ENCODE assay signal across 21 mouse cellular contexts in genomic region chr4:133352797-133353196, GRCm38 (mm10). TPM values are rescaled to one million over a fixed set of nuclear protein-coding genes. Genes with fewer than 3 reads are reported as not detected.
DNase-seq lines count a peak whose midpoint lies in the region; ATAC-seq and TF ChIP-seq lines count a peak whose summit lies in the region.
"Had no signal": no experiment of that assay in that cellular context is flagged by ENCODE, and none has a peak within 500 bp of the region (broad histone marks: within the 10 kb centered on the region; RNA-seq: fewer than 3 reads in every experiment).

No protein-coding gene starts in this region.

- no peak overlapping the region for H3K4me2 ChIP-seq in liver, postnatal 0 days (ENCODE audit: low read depth, low read length)
- H3K4me2 ChIP-seq in liver, embryonic 13.5 days: peak overlapping the region; percentile 28; the same call in 1 of the 2 replicates
- H3K4me2 ChIP-seq in forebrain, embryonic 16.5 days (ENCODE audit: low read length): no peak overlapping the region
- H3K4me2 ChIP-seq: heart, embryonic 12.5 days; hindbrain, embryonic 12.5 days; kidney, embryonic 15.5 days had no signal

- H3K27me3 ChIP-seq in liver, postnatal 0 days (ENCODE audit: insufficient read depth, low read length): no peaks in the 10 kb centered on the region
- no peaks in the 10 kb centered on the region for H3K27me3 ChIP-seq in liver, embryonic 13.5 days
- no peaks in the 10 kb centered on the region for H3K27me3 ChIP-seq in kidney, adult 2 months (replicated peaks; ENCODE audit: control insufficient read depth, insufficient read depth, low read length)
- no peaks in the 10 kb centered on the region for H3K27me3 ChIP-seq in forebrain, embryonic 16.5 days (replicated peaks; ENCODE audit: control insufficient read depth, insufficient read depth, low read length)
- H3K27me3 ChIP-seq: CH12.LX; heart, embryonic 12.5 days; hindbrain, embryonic 12.5 days; kidney, embryonic 15.5 days; Patski had no signal

- H3K4me3 ChIP-seq in liver, postnatal 0 days (ENCODE audit: low read depth, low read length): no peak overlapping the region
- H3K4me3 ChIP-seq in liver, embryonic 13.5 days (replicated peaks): no peak overlapping the region
- no peak overlapping the region for H3K4me3 ChIP-seq in kidney, adult 2 months (ENCODE audit: insufficient read depth, low read depth, low read length)
- no peak overlapping the region for H3K4me3 ChIP-seq in forebrain, embryonic 16.5 days (replicated peaks; ENCODE audit: low read length)
- H3K4me3 ChIP-seq: embryonic facial prominence, embryonic 10.5 days; heart, embryonic 12.5 days; hindbrain, embryonic 12.5 days; kidney, embryonic 15.5 days had no signal

- peak; percentile 54 for DNase-seq in liver
- DNase-seq in liver, postnatal 0 days: no peak
- DNase-seq in ZHBTc4 (ENCODE audit: low read depth, low spot score): peak; percentile 99
- peak; percentile 55 for DNase-seq in liver, embryonic 13.5 days
- no peak for DNase-seq in lung, postnatal 14 days
- DNase-seq in kidney, adult 2 months: no peak
- DNase-seq: cerebellum, adult 9-10 months; gastrocnemius, postnatal 36 days; heart, postnatal 14 days; lung, adult 2 months; right cerebral cortex, postnatal 4 days; thymus, postnatal 36 days had no signal

- no peak for TF ChIP-seq EP300 in liver, postnatal 0 days (IDR thresholded peaks at IDR 0.05; ENCODE audit: low read depth)

- 64% methylated on average over 10 of the region's 10 CpGs for WGBS in liver, postnatal 0 days (ENCODE audit: insufficient replicate concordance)
- WGBS in liver, embryonic 13.5 days (ENCODE audit: insufficient replicate concordance): 58% methylated on average over 10 of the region's 10 CpGs
- 82% methylated on average over 10 of the region's 10 CpGs for WGBS in kidney, adult 2 months
- 76% methylated on average over 10 of the region's 10 CpGs for WGBS in forebrain, embryonic 16.5 days

- no peak for TF ChIP-seq POLR2A in kidney, adult 2 months (IDR thresholded peaks at IDR 0.05; ENCODE audit: low read depth, low read length)

- TF ChIP-seq CTCF in liver, postnatal 0 days (IDR thresholded peaks at IDR 0.05; ENCODE audit: low read depth): no peak
- TF ChIP-seq CTCF in kidney, adult 2 months (conservative IDR thresholded peaks at IDR 0.05; ENCODE audit: insufficient read depth, insufficient read length, low read depth, low read length): no peak

- no peak for ATAC-seq in liver, postnatal 0 days
- ATAC-seq in liver, embryonic 13.5 days (ENCODE audit: low read depth): 0 out of 2 replicates have a peak, but pooled peaks have one; percentile 50
- no peak for ATAC-seq in forebrain, embryonic 16.5 days
- ATAC-seq: forebrain, embryonic 14.5 days; inflammation-experienced regulatory T-cells, adult 6 months; Patski had no signal

- H3K9ac ChIP-seq in liver, postnatal 0 days (replicated peaks): no peak overlapping the region
- H3K9ac ChIP-seq in liver, embryonic 13.5 days: no peak overlapping the region
- H3K9ac ChIP-seq in forebrain, embryonic 16.5 days (replicated peaks; ENCODE audit: low read depth, low read length): no peak overlapping the region
- H3K9ac ChIP-seq: heart, embryonic 12.5 days; hindbrain, embryonic 12.5 days; kidney, embryonic 15.5 days had no signal

- no peaks in the 10 kb centered on the region for H3K36me3 ChIP-seq in liver, postnatal 0 days (replicated peaks; ENCODE audit: insufficient read depth, low read length)
- no peaks in the 10 kb centered on the region for H3K36me3 ChIP-seq in liver, embryonic 13.5 days
- no peaks in the 10 kb centered on the region for H3K36me3 ChIP-seq in kidney, adult 2 months (ENCODE audit: control insufficient read depth, insufficient read depth, low read length)
- no peaks in the 10 kb centered on the region for H3K36me3 ChIP-seq in forebrain, embryonic 16.5 days (ENCODE audit: control insufficient read depth, insufficient read depth)
- H3K36me3 ChIP-seq: embryonic facial prominence, embryonic 10.5 days; heart, embryonic 12.5 days; hindbrain, embryonic 12.5 days; kidney, embryonic 15.5 days had no signal

- no peaks in the 10 kb centered on the region for H3K9me3 ChIP-seq in liver, postnatal 0 days (ENCODE audit: low read length)
- no peaks in the 10 kb centered on the region for H3K9me3 ChIP-seq in liver, embryonic 13.5 days (replicated peaks)
- no peaks in the 10 kb centered on the region for H3K9me3 ChIP-seq in forebrain, embryonic 16.5 days (ENCODE audit: control insufficient read depth, low read length)
- H3K9me3 ChIP-seq: embryonic facial prominence, embryonic 10.5 days; heart, embryonic 12.5 days; hindbrain, embryonic 12.5 days; kidney, embryonic 15.5 days had no signal

- H3K27ac ChIP-seq in liver, postnatal 0 days (ENCODE audit: low read depth): no peak overlapping the region
- no peak overlapping the region for H3K27ac ChIP-seq in liver, embryonic 13.5 days
- no peak overlapping the region for H3K27ac ChIP-seq in kidney, adult 2 months (ENCODE audit: insufficient read depth, low read depth, low read length)
- no peak overlapping the region for H3K27ac ChIP-seq in forebrain, embryonic 16.5 days (ENCODE audit: low read length)
- H3K27ac ChIP-seq: embryonic facial prominence, embryonic 10.5 days; hindbrain, embryonic 12.5 days; kidney, embryonic 15.5 days had no signal

- no peaks in the 10 kb centered on the region for H3K4me1 ChIP-seq in liver, postnatal 0 days (ENCODE audit: insufficient read depth)
- peaks cover 15% of the 10 kb centered on the region for H3K4me1 ChIP-seq in liver, embryonic 13.5 days (replicated peaks)
- no peaks in the 10 kb centered on the region for H3K4me1 ChIP-seq in kidney, adult 2 months (ENCODE audit: control insufficient read depth, insufficient read depth, low read length)
- no peaks in the 10 kb centered on the region for H3K4me1 ChIP-seq in forebrain, embryonic 16.5 days (replicated peaks; ENCODE audit: control insufficient read depth, insufficient read depth, low read length)
- H3K4me1 ChIP-seq: embryonic facial prominence, embryonic 10.5 days; heart, embryonic 12.5 days; hindbrain, embryonic 12.5 days; kidney, embryonic 15.5 days had no signal

RNA-seq across cellular contexts. Expression of gene Wdtc1, which starts 0.5 kb away (rescaled TPM):
- polyA plus RNA-seq in liver, postnatal 0 days (2015; fragmentation: Nextera tagmentation; extraction: Ambion mirVana): 5.3 and 5.5 TPM in 2 replicates
- 5.5 and 7.1 TPM in 2 replicates for polyA plus RNA-seq in liver, embryonic 13.5 days (2015; fragmentation: Nextera tagmentation; extraction: Ambion mirVana)
- 64.1 and 64.4 TPM in 2 replicates for polyA plus RNA-seq in kidney, adult 2 months (2012; rRNA removed)
- 16.2 and 19.3 TPM in 2 replicates for polyA plus RNA-seq in forebrain, embryonic 16.5 days (2015; fragmentation: Nextera tagmentation; extraction: Ambion mirVana)

RNA-seq across cellular contexts. Expression of gene Slc9a1, which starts 16.7 kb away (rescaled TPM):
- 1.8 TPM in 2 replicates for polyA plus RNA-seq in liver, postnatal 0 days (2015; fragmentation: Nextera tagmentation; extraction: Ambion mirVana)
- polyA plus RNA-seq in liver, embryonic 13.5 days (2015; fragmentation: Nextera tagmentation; extraction: Ambion mirVana): 2.7 and 3.1 TPM in 2 replicates
- polyA plus RNA-seq in kidney, adult 2 months (2012; rRNA removed): 30.1 and 32.3 TPM in 2 replicates
- 8.1 and 10.7 TPM in 2 replicates for polyA plus RNA-seq in forebrain, embryonic 16.5 days (2015; fragmentation: Nextera tagmentation; extraction: Ambion mirVana)

Comparison
In these comparisons a context has a peak if more than half of its experiments do, and no peak if none do; other contexts are left out.
1. DNase-seq: peak in liver (single experiment), ZHBTc4 (single experiment) and liver, embryonic 13.5 days (single experiment); none in liver, postnatal 0 days (single experiment), lung, postnatal 14 days (single experiment) and kidney, adult 2 months (single experiment).